Mouse (Mus musculus): ENCODE measurements at regions not wholly inside any gene's neighbourhood (a gene's known extent, or its start where the extent isn't known, plus 50 kb on each side); places are given as distances from the start of the nearest gene placed in this dataset.

DNA sequence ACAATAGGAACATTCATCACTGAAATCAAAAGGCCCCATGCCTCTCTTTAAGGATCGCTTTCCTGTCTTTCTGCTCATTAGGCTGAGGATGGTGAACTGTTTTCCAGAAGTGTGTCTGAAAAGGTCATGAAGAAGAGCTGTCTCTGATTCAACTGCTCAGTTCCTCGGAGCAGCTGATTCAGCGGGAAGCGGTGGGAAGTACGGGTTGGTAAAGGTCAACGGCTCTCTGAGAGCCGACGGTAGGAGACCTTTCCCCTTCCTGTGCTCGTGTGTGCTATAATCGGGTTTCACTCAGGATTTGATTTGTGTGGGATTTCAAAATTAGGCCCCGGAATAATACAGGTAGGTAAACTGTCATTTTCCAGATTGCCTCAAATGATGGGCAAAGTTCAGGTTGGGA lies 210.5 kb downstream of the Kcnrg start:
- TF ChIP-seq HCFC1 (IDR thresholded peaks at IDR 0.05; ENCODE audit: borderline replicate concordance, insufficient read depth, low read length) (no peak), MAFK (IDR thresholded peaks at IDR 0.05; ENCODE audit: insufficient read depth, low read depth, low read length) (no peak)

Measured in ES-E14 (cell line).